Mouse (Mus musculus) kidney, postnatal 0 days (tissue): Measurements from ENCODE around the gene Inpp5a. TPM values are rescaled to one million over a fixed set of nuclear protein-coding genes. Genes with fewer than 3 reads are reported as not detected.

ENCODE experiments used
- ATAC-seq: fragments of 200-750 bp; cut with Nextera tagmentation; replicated peaks from 2 replicates; pipeline ENCODE4 v1.8.0; 2017; ENCODE audit warnings: low read depth, moderate number of reproducible peaks, moderate TSS enrichment, moderate library complexity; ENCODE audit not compliant: low FRiP score
- DNase-seq: peaks from one replicate; pipeline ENCODE4 v3.0.0-alpha.2; 2016; ENCODE audit warnings: low spot score
- H3K27ac ChIP-seq: fragments of 300-500 bp; sonication (generic); 2 replicates; pipeline ENCODE4 v1.5.1; 2014; ENCODE audit warnings: mild to moderate bottlenecking
- H3K27me3 ChIP-seq: fragments of 300-500 bp; sonication (generic); 2 replicates; pipeline ENCODE4 v1.6.1; 2014; ENCODE audit warnings: low read length, mixed read lengths; ENCODE audit not compliant: insufficient read depth
- H3K36me3 ChIP-seq: fragments of 300-500 bp; sonication (generic); 2 replicates; pipeline ENCODE4 v1.6.1; 2014; ENCODE audit warnings: low read length, mixed read lengths; ENCODE audit not compliant: insufficient read depth
- H3K4me1 ChIP-seq: fragments of 300-500 bp; sonication (generic); replicated peaks from 2 replicates; pipeline ENCODE4 v1.6.1; 2014; ENCODE audit warnings: antibody characterized with exemption, low read length, mixed read lengths; ENCODE audit not compliant: insufficient read depth
- H3K4me2 ChIP-seq: fragments of 300-500 bp; sonication (generic); 2 replicates; pipeline ENCODE4 v1.6.1; 2014; ENCODE audit warnings: mild to moderate bottlenecking, low read length, moderate library complexity, mixed read lengths
- H3K4me3 ChIP-seq: fragments of 300-500 bp; sonication (generic); replicated peaks from 2 replicates; pipeline ENCODE4 v1.5.1; 2014; ENCODE audit warnings: low read depth, low read length
- H3K9ac ChIP-seq: fragments of 300-500 bp; sonication (generic); 2 replicates; pipeline ENCODE4 v1.6.1; 2014; ENCODE audit warnings: low read depth, low read length
- H3K9me3 ChIP-seq: fragments of 300-500 bp; sonication (generic); replicated peaks from 2 replicates; pipeline ENCODE4 v1.6.1; 2016; ENCODE audit warnings: low read length, inconsistent platforms, mixed read lengths
- CTCF ChIP-seq: IDR thresholded peaks from 2 replicates; pipeline ENCODE4 v1.5.1; 2016; ENCODE audit warnings: antibody characterized with exemption, low read depth, mild to moderate bottlenecking, moderate library complexity
- WGBS: fragments of 180-500 bp; shearing (Covaris S2); extraction: QIAGEN DNeasy Blood & Tissue Kit; methylation state at CpG from one replicate; pipeline ENCODE4 v1.1.7; 2014; 5-methylcytosine and 5-hydroxymethylcytosine counted together
- polyA plus RNA-seq: library from polyadenylated mRNA; unstranded; fragments of >200 nt; fragmentation: Nextera tagmentation; extraction: Ambion mirVana; gene quantifications from 2 replicates; pipeline ENCODE4 v1.2.1, GENCODE M21; 2015

Gene Inpp5a
- polyA plus RNA-seq, 1 experiment from 2014 or later = 24.3 TPM

GRCm38 (mm10) chr7:139595311-139595710 is 206.4 kb downstream of the Inpp5a start:
- DNase-seq = no peak
- Histone ChIP-seq H3K27ac (no peak overlapping the region), H3K4me2 (no peak overlapping the region), H3K36me3 (no peaks in the 10 kb centered on the region), H3K9ac (no peak overlapping the region), H3K4me3 (no peak overlapping the region), H3K9me3 (no peaks in the 10 kb centered on the region), H3K4me1 (no peaks in the 10 kb centered on the region), H3K27me3 (0 out of 2 replicates have a peak, but pooled peaks cover 6% of the 10 kb centered on the region)
- TF ChIP-seq CTCF = no peak
- WGBS = 79% methylated on average over 6 of the region's 6 CpGs
- no peak for ATAC-seq

- no peak overlapping the region for H3K27ac ChIP-seq
- 60% methylated on average over 6 of the region's 6 CpGs for WGBS
- no peaks in the 10 kb centered on the region for H3K36me3 ChIP-seq
- no peak overlapping the region for H3K4me2 ChIP-seq
- H3K4me1 ChIP-seq = no peaks in the 10 kb centered on the region
- no peak for ATAC-seq
- H3K9ac ChIP-seq = no peak overlapping the region
- H3K9me3 ChIP-seq = no peaks in the 10 kb centered on the region
- DNase-seq = no peak
- 0 out of 2 replicates have a peak, but pooled peaks cover 6% of the 10 kb centered on the region for H3K27me3 ChIP-seq
- TF ChIP-seq CTCF = no peak
- no peak overlapping the region for H3K4me3 ChIP-seq
Observed at GRCm38 (mm10) chr7:139595862-139596261, 207.0 kb downstream of the Inpp5a start.

GRCm38 (mm10) chr7:139610328-139610727 is 221.4 kb downstream of the Inpp5a start:
- DNase-seq = no peak
- Histone ChIP-seq H3K9ac (no peak overlapping the region), H3K27me3 (no peaks in the 10 kb centered on the region), H3K4me1 (no peaks in the 10 kb centered on the region), H3K27ac (no peak overlapping the region), H3K9me3 (no peaks in the 10 kb centered on the region), H3K4me2 (no peak overlapping the region), H3K36me3 (no peaks in the 10 kb centered on the region), H3K4me3 (no peak overlapping the region)
- no peak for ATAC-seq
- 78% methylated on average over 2 of the region's 2 CpGs for WGBS
- TF ChIP-seq CTCF = no peak

GRCm38 (mm10) chr7:139615767-139616766 is 227.2 kb downstream of the Inpp5a start:
- DNase-seq (peak; percentile 83), ATAC-seq (no peak)
- H3K4me2 ChIP-seq = no peak overlapping the region
- H3K9ac ChIP-seq = no peak overlapping the region
- H3K27me3 ChIP-seq = no peaks in the 10 kb centered on the region
- no peak overlapping the region for H3K27ac ChIP-seq
- no peaks in the 10 kb centered on the region for H3K36me3 ChIP-seq
- no peaks in the 10 kb centered on the region for H3K4me1 ChIP-seq
- H3K9me3 ChIP-seq = no peaks in the 10 kb centered on the region
- TF ChIP-seq CTCF = peak; percentile 83
- no peak overlapping the region for H3K4me3 ChIP-seq
- WGBS = 57% methylated on average over 12 of the region's 12 CpGs

GRCm38 (mm10) chr7:139622568-139622967 is 233.7 kb downstream of the Inpp5a start:
- no peaks in the 10 kb centered on the region for H3K27me3 ChIP-seq
- ATAC-seq (no peak), DNase-seq (no peak)
- H3K36me3 ChIP-seq = no peaks in the 10 kb centered on the region
- WGBS = 83% methylated on average over 13 of the region's 13 CpGs
- no peak for TF ChIP-seq CTCF
- H3K9ac ChIP-seq = no peak overlapping the region
- no peaks in the 10 kb centered on the region for H3K4me1 ChIP-seq
- no peak overlapping the region for H3K4me2 ChIP-seq
- no peaks in the 10 kb centered on the region for H3K9me3 ChIP-seq
- H3K4me3 ChIP-seq = no peak overlapping the region
- no peak overlapping the region for H3K27ac ChIP-seq

GRCm38 (mm10) chr7:139625156-139625555 is 236.2 kb downstream of the Inpp5a start:
- no peak overlapping the region for H3K4me3 ChIP-seq
- WGBS = 80% methylated on average over 9 of the region's 9 CpGs
- H3K27me3 ChIP-seq = no peaks in the 10 kb centered on the region
- H3K9me3 ChIP-seq = no peaks in the 10 kb centered on the region
- ATAC-seq = no peak
- no peak for DNase-seq
- H3K4me1 ChIP-seq = no peaks in the 10 kb centered on the region
- H3K27ac ChIP-seq = no peak overlapping the region
- no peak overlapping the region for H3K4me2 ChIP-seq
- H3K9ac ChIP-seq = no peak overlapping the region
- no peak for TF ChIP-seq CTCF
- H3K36me3 ChIP-seq = no peaks in the 10 kb centered on the region

Other genes with a start within 250 kb of the Inpp5a start
- 2.1 and 4.1 TPM in 2 replicates for gene Lrrc27, start 176.1 kb upstream of the Inpp5a start, polyA plus RNA-seq
- 0.19 and 0.25 TPM in 2 replicates for gene Stk32c, start 175.8 kb upstream of the Inpp5a start, polyA plus RNA-seq
- 9.4 and 10.2 TPM in 2 replicates for gene Pwwp2b, start 140.6 kb upstream of the Inpp5a start, polyA plus RNA-seq
- gene Nkx6-2, start 193.7 kb downstream of the Inpp5a start, polyA plus RNA-seq = 0.11 and 0.20 TPM in 2 replicates